Mouse (Mus musculus) ovary, adult 2 months (tissue): ENCODE results near the gene AA986860. TPM values are rescaled to one million over a fixed set of nuclear protein-coding genes. Genes with fewer than 3 reads are reported as not detected.

ENCODE experiments used
- polyA plus RNA-seq: library from polyadenylated mRNA; depleted of rRNA; stranded (reverse); fragments of >200 nt; gene quantifications from 2 replicates; pipeline ENCODE4 v1.2.3, GENCODE M21; 2012; rRNA removed

The AA986860 gene
- polyA plus RNA-seq, result 0.83 and 0.97 TPM in 2 replicates

GRCm38 (mm10) chr1:130731741-130732337 lies at the start of gene AA986860:
TSS of gene AA986860 (plus strand) at chr1:130731976.

GRCm38 (mm10) chr1:130715561-130716217 lies 16.1 kb upstream of the AA986860 start, which contains the start of gene Gm29427:
TSS of gene Gm29427 (minus strand) at chr1:130715799.

GRCm38 (mm10) chr1:130717291-130717871 lies 14.4 kb upstream of the AA986860 start, which contains the start of gene Yod1:
TSS of gene Yod1 (plus strand) at chr1:130717327.

GRCm38 (mm10) chr1:130729153-130729552 lies 2.6 kb upstream of the AA986860 start, which contains the start of gene Pfkfb2:
TSS of gene Pfkfb2 (minus strand) at chr1:130729253.

Other genes starting within 250 kb of the AA986860 start
- not detected in 2 replicates for gene Zp3r, start 102.4 kb upstream of the AA986860 start, polyA plus RNA-seq
- gene C4bp, start 70.3 kb upstream of the AA986860 start, polyA plus RNA-seq, result 0.15 and 0.41 TPM in 2 replicates
- gene Gm29427, start 16.2 kb upstream of the AA986860 start, polyA plus RNA-seq, result not detected in 2 replicates
- gene Yod1, start 14.6 kb upstream of the AA986860 start, polyA plus RNA-seq, result 1.7 and 1.9 TPM in 2 replicates
- 8.6 and 10.9 TPM in 2 replicates for gene Pfkfb2, start 2.7 kb upstream of the AA986860 start, polyA plus RNA-seq
- gene Fcamr, start 68.9 kb downstream of the AA986860 start, polyA plus RNA-seq, result 0.08 and 0.15 TPM in 2 replicates
- gene Pigr, start 94.7 kb downstream of the AA986860 start, polyA plus RNA-seq, result 2.7 and 5.8 TPM in 2 replicates
- 0.35 and 0.46 TPM in 2 replicates for gene Fcmr, start 133.7 kb downstream of the AA986860 start, polyA plus RNA-seq
- gene Il24, start 155.5 kb downstream of the AA986860 start, polyA plus RNA-seq, result 0.18 TPM in 1 of 2 replicates, not detected in the other
- gene Il20, start 179.5 kb downstream of the AA986860 start, polyA plus RNA-seq, result not detected in 2 replicates
- gene Il19, start 208.1 kb downstream of the AA986860 start, polyA plus RNA-seq, result not detected in 2 replicates